Mouse (Mus musculus): Measurements from ENCODE around the gene Ogdh. TPM values are rescaled to one million over a fixed set of nuclear protein-coding genes. Genes with fewer than 3 reads are reported as not detected.
"Not testable (repeated sequence)": the region's sequence is repeated elsewhere in the genome, so short reads cannot be mapped to it uniquely, and the experiment has no call there.

The Ogdh gene
- polyA plus RNA-seq, 1 experiment from 2014 or later, result 97.9 TPM

GRCm38 (mm10) chr11:6336689-6337088 is 45.3 kb downstream of the Ogdh start:
- no peak overlapping the region for H3K4me2 ChIP-seq
- H3K4me1 ChIP-seq (replicated peaks), result no peaks in the 10 kb centered on the region
- ATAC-seq (ENCODE audit: low FRiP score), result no peak
- H3K27me3 ChIP-seq, result no peaks in the 10 kb centered on the region
- no peak overlapping the region for H3K4me3 ChIP-seq
- WGBS, result 87% methylated on average over 4 of the region's 4 CpGs
- no peaks in the 10 kb centered on the region for H3K9me3 ChIP-seq
- H3K27ac ChIP-seq, result no peak overlapping the region
- H3K36me3 ChIP-seq, result peaks cover 40% of the 10 kb centered on the region
- no peak overlapping the region for H3K9ac ChIP-seq

DNA sequence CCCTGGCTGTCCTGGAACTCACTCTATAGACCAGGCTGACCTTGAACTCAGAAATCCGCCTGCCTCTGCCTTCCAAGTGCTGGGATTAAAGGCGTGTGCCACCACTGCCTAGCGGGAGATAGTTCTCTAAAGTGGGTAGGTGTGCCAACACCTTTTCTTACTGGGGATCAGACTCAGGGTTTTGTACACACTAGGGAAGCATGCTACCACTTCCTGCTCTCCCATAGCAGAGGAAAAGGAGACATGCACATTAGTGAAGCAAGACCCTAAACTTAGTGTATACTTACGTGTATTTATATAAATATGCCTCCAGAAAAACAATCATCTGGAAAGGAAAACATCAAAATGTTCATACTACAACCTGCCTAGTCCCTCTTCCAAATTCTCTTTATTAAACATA is 54.5 kb downstream of the Ogdh start:
- no peak overlapping the region for H3K9ac ChIP-seq
- WGBS, result 92% methylated on average over 4 of the region's 4 CpGs
- no peaks in the 10 kb centered on the region for H3K9me3 ChIP-seq
- no peak overlapping the region for H3K27ac ChIP-seq
- no peak for ATAC-seq (ENCODE audit: low FRiP score)
- H3K36me3 ChIP-seq, result peaks cover 94% of the 10 kb centered on the region
- no peak overlapping the region for H3K4me2 ChIP-seq
- no peak overlapping the region for H3K4me3 ChIP-seq
- no peaks in the 10 kb centered on the region for H3K27me3 ChIP-seq
- H3K4me1 ChIP-seq (replicated peaks), result no peaks in the 10 kb centered on the region

GRCm38 (mm10) chr11:6346966-6347365 is 55.5 kb downstream of the Ogdh start:
- 95% methylated on average over 7 of the region's 7 CpGs for WGBS
- Histone ChIP-seq H3K27me3 (no peaks in the 10 kb centered on the region), H3K4me2 (no peak overlapping the region), H3K9ac (no peak overlapping the region), H3K27ac (no peak overlapping the region), H3K4me1 (replicated peaks) (no peaks in the 10 kb centered on the region), H3K9me3 (no peaks in the 10 kb centered on the region), H3K4me3 (no peak overlapping the region), H3K36me3 (peaks cover 91% of the 10 kb centered on the region)
- no peak for ATAC-seq (ENCODE audit: low FRiP score)

DNA sequence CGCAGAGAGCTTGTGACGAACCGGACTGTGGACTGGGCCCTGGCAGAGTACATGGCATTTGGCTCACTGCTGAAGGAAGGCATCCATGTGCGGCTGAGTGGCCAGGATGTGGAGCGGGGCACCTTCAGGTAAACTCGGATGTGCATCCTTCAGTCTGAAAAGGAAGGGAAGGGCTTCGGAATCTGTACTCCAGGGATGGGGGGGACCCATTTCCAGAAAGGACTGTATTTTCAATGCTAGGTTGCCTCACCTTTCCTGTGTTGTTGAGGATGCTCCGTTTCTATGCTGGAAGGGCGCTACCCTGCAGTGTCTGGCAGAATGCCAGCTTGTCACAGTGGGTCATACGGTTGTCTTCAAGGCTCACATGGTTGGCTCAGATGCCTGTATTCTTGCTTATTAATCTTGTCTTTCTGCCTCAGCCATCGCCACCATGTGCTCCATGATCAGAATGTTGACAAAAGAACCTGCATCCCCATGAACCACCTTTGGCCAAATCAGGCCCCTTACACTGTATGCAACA is 57.3 kb downstream of the Ogdh start:
- no peak overlapping the region for H3K4me3 ChIP-seq
- H3K4me2 ChIP-seq, result no peak overlapping the region
- 90% methylated on average over 11 of the region's 11 CpGs for WGBS
- no peaks in the 10 kb centered on the region for H3K9me3 ChIP-seq
- no peak overlapping the region for H3K27ac ChIP-seq
- H3K9ac ChIP-seq, result no peak overlapping the region
- H3K36me3 ChIP-seq, result peaks cover 94% of the 10 kb centered on the region
- no peaks in the 10 kb centered on the region for H3K27me3 ChIP-seq
- no peaks in the 10 kb centered on the region for H3K4me1 ChIP-seq (replicated peaks)
- no peak for ATAC-seq (ENCODE audit: low FRiP score)

DNA sequence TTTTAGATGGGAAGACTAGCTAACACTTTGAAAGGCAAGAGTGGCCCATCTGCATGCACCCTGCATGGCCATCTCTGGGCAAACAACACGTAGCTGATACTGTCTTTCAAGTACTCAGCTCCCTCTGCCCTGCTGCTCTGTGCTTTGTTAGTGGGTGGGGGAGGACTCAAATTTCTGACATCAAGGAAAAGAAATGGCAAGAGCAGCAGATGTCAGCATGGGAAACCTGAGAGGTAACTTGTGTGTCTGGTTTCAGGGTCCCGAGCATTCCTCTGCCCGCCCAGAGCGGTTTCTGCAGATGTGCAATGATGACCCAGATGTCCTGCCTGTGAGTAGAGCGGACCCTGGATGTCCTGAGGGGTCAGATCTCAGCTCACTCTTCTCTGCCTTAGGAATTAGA is 58.2 kb downstream of the Ogdh start:
- 92% methylated on average over 5 of the region's 5 CpGs for WGBS
- Histone ChIP-seq H3K27ac (no peak overlapping the region), H3K9me3 (no peaks in the 10 kb centered on the region), H3K4me1 (replicated peaks) (no peaks in the 10 kb centered on the region), H3K4me3 (no peak overlapping the region), H3K36me3 (peaks cover 94% of the 10 kb centered on the region), H3K4me2 (no peak overlapping the region), H3K9ac (no peak overlapping the region), H3K27me3 (no peaks in the 10 kb centered on the region)
- ATAC-seq (ENCODE audit: low FRiP score), result no peak

DNA sequence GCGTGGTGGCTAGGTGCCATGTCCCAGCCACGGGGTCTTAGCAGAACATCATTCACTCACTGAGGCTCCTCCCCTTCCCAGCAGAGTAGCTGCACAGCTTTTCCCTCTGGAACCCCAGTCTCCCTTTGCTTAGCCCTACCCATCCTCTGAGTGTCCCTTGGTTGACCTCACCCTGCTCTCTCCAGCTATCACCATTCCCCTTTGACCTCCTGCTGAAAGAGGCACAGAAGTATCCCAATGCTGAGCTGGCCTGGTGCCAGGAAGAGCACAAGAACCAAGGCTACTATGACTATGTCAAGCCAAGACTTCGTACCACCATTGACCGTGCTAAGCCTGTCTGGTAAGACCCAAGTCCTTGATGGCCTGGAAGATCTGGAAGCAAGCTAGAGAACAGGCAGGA is 63.7 kb downstream of the Ogdh start:
- H3K4me1 ChIP-seq (replicated peaks), result no peaks in the 10 kb centered on the region
- no peak overlapping the region for H3K9ac ChIP-seq
- H3K4me2 ChIP-seq, result no peak overlapping the region
- no peaks in the 10 kb centered on the region for H3K27me3 ChIP-seq
- peaks cover 68% of the 10 kb centered on the region for H3K36me3 ChIP-seq
- WGBS, result 90% methylated on average over 4 of the region's 4 CpGs
- no peak overlapping the region for H3K27ac ChIP-seq
- ATAC-seq (ENCODE audit: low FRiP score), result no peak
- H3K9me3 ChIP-seq, result no peaks in the 10 kb centered on the region
- no peak overlapping the region for H3K4me3 ChIP-seq

DNA sequence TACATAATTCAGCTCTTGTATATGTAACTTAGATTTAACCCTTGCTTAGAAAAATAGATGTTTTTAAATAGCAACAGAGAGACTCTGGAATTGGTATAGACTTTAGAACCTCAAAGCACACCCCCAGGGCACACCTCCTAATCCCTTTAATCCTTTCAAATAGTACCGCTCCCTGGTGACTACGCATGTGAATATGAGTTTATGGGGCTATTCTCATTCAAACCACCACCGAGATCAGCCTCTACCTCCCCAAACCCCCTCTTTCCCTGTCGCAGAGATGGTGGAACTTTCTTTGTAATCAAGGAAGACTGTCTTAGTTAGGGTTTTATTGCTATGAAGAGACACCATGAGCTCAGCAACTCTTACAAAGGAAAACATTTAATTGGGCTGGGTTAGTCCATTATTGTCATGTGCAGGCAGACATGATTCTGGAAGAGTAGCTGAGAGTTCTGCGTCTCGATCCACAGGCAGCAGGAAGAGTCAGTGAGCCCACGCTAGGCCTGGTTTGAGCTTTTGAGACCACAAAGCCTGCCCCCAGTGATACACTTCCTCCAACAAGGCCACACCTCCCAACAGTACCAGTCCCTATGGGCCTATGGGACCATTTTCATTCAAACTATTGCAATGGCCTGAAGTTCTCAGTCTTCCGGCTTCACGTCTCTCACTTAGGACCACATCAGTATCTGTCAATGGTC is 73.3 kb downstream of the Ogdh start:
- H3K9ac ChIP-seq, result no peak overlapping the region
- H3K4me3 ChIP-seq, result no peak overlapping the region
- no peak overlapping the region for H3K27ac ChIP-seq
- WGBS, result 91% methylated on average over 9 of the region's 9 CpGs
- no peaks in the 10 kb centered on the region for H3K27me3 ChIP-seq
- H3K4me2 ChIP-seq, result no peak overlapping the region
- no peaks in the 10 kb centered on the region for H3K36me3 ChIP-seq
- ATAC-seq (ENCODE audit: low FRiP score), result no peak
- no peaks in the 10 kb centered on the region for H3K4me1 ChIP-seq (replicated peaks)
- H3K9me3 ChIP-seq, result no peaks in the 10 kb centered on the region

DNA sequence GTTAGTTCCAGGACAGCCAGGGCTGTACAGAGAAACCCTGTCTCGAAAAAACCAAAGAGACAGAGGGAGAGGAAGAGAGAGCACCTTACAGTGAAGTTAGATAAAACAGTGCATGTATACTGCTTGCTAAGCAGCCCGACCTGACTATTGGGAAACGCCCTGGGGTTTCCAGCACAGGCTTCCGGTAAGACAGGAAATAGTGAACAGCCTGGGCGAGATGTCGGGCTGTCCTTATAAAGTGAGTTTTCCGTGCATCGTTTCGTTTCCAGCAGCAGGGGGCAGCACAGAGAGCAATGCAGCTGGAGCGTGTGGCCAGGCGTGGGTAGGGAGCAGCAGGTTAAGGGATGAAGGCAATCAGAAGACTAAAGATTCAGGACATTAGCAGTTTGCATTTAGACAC is 74.5 kb downstream of the Ogdh start:
- Histone ChIP-seq H3K4me3 (no peak overlapping the region), H3K27me3 (no peaks in the 10 kb centered on the region), H3K27ac (no peak overlapping the region), H3K9me3 (no peaks in the 10 kb centered on the region), H3K4me1 (replicated peaks) (no peaks in the 10 kb centered on the region), H3K4me2 (no peak overlapping the region), H3K36me3 (no peaks in the 10 kb centered on the region), H3K9ac (no peak overlapping the region)
- WGBS, result 21% methylated on average over 11 of the region's 11 CpGs
- ATAC-seq (ENCODE audit: low FRiP score), result peak; percentile 68

DNA sequence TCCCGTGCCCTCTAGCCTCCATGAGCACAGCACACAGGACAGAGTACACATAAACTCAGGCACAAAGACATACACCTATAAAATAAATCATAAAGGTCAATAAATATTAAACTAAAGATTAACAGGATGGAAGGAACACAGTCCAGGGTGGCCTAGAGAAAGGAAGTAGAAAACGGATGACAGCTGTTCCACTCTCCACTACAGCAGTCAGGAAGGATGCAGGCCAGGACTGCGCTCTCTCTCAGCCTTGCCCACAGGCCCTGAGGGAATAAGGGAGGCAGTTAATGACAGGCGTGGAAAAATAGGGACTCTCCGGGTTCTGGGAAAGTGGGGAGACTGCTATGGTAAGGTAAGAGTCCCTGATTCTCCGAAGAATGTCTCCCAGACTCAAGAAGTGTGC is 75.0 kb downstream of the Ogdh start:
- H3K27me3 ChIP-seq, result no peaks in the 10 kb centered on the region
- H3K27ac ChIP-seq, result no peak overlapping the region
- WGBS, result 72% methylated on average over 6 of the region's 6 CpGs
- no peak overlapping the region for H3K4me2 ChIP-seq
- no peak overlapping the region for H3K4me3 ChIP-seq
- ATAC-seq (ENCODE audit: low FRiP score), result no peak
- no peaks in the 10 kb centered on the region for H3K9me3 ChIP-seq
- H3K4me1 ChIP-seq (replicated peaks), result no peaks in the 10 kb centered on the region
- H3K9ac ChIP-seq, result no peak overlapping the region
- no peaks in the 10 kb centered on the region for H3K36me3 ChIP-seq

GRCm38 (mm10) chr11:6367156-6367555 is 75.7 kb downstream of the Ogdh start:
- no peak overlapping the region for H3K9ac ChIP-seq
- no peaks in the 10 kb centered on the region for H3K9me3 ChIP-seq
- H3K27me3 ChIP-seq, result no peaks in the 10 kb centered on the region
- no peak overlapping the region for H3K4me3 ChIP-seq
- 74% methylated on average over 4 of the region's 4 CpGs for WGBS
- ATAC-seq (ENCODE audit: low FRiP score), result no peak
- H3K4me2 ChIP-seq, result no peak overlapping the region
- no peaks in the 10 kb centered on the region for H3K4me1 ChIP-seq (replicated peaks)
- no peaks in the 10 kb centered on the region for H3K36me3 ChIP-seq
- H3K27ac ChIP-seq, result no peak overlapping the region

- not testable (repeated sequence) for H3K4me3 ChIP-seq; H3K4me2 ChIP-seq; H3K27ac ChIP-seq; H3K36me3 ChIP-seq; H3K4me1 ChIP-seq (replicated peaks); H3K27me3 ChIP-seq; H3K9ac ChIP-seq; ATAC-seq (ENCODE audit: low FRiP score); H3K9me3 ChIP-seq
- 80% methylated on average over 5 of the region's 5 CpGs for WGBS
These were observed 76.6 kb downstream of the Ogdh start for GRCm38 (mm10) chr11:6367986-6368385.

DNA sequence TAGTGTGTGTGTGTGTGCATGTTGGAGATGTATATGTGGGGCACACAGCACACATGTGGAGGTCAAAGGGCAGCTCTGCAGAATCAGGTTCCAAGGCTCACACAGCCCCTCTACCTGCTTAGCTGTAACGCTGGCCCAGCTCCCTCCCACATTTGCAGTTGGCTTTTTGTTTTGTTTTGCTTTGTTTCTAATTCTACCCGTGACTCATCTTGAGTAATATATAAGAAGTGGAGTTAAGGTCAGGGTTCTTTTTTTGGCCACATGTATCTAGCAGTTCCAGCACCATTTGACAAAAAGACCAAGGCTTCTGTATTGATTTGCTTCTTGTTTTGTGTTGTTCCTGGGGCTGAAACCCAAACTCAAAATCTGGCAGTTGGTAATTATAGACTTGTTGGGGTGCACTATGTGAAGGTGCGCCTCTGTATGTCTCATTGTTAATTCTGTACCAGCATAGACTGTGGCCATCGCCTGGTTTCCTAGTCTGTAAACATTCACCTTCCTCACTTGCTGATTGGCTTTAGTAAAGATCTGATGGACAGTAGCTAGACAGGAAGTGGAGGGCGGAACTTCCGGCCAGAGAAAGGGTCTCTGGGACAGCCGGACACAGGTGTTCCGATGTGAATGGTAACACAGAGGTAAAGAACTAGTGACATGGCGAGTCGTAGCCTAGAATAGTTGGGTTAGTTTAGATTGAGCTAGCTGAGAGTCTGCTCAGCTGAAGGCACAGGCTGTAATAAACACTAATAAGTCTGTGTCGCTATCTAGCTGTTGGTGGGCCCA is 80.1 kb downstream of the Ogdh start:
- Histone ChIP-seq H3K4me1 (replicated peaks) (no peaks in the 10 kb centered on the region), H3K4me3 (no peak overlapping the region), H3K9ac (no peak overlapping the region), H3K36me3 (no peaks in the 10 kb centered on the region), H3K27me3 (no peaks in the 10 kb centered on the region), H3K9me3 (no peaks in the 10 kb centered on the region), H3K27ac (no peak overlapping the region), H3K4me2 (no peak overlapping the region)
- WGBS, result 89% methylated on average over 11 of the region's 11 CpGs
- no peak for ATAC-seq (ENCODE audit: low FRiP score)

GRCm38 (mm10) chr11:6372784-6373183 is 81.4 kb downstream of the Ogdh start:
- H3K9me3 ChIP-seq, result no peaks in the 10 kb centered on the region
- H3K36me3 ChIP-seq, result no peaks in the 10 kb centered on the region
- no peak overlapping the region for H3K4me3 ChIP-seq
- 93% methylated on average over 9 of the region's 9 CpGs for WGBS
- no peaks in the 10 kb centered on the region for H3K4me1 ChIP-seq (replicated peaks)
- H3K27ac ChIP-seq, result no peak overlapping the region
- H3K9ac ChIP-seq, result no peak overlapping the region
- no peaks in the 10 kb centered on the region for H3K27me3 ChIP-seq
- H3K4me2 ChIP-seq, result no peak overlapping the region
- ATAC-seq (ENCODE audit: low FRiP score), result no peak
